Mouse (Mus musculus) left cerebral cortex, postnatal 36 days (tissue): ENCODE measurements around the gene Nkap. TPM values are rescaled to one million over a fixed set of nuclear protein-coding genes. Genes with fewer than 3 reads are reported as not detected.
A peak's percentile ranks its signal among the peaks of the same experiment; 100 is the strongest.
"Not testable (repeated sequence)": the region's sequence is repeated elsewhere in the genome, so short reads cannot be mapped to it uniquely, and the experiment has no call there.

Source experiments
- DNase-seq, 2 experiments: peaks; one replicate each; pipeline ENCODE4 v3.0.0; 2021 to 2022; ENCODE audit warnings: low spot score in 2 of 2, mixed read lengths in 1 of 2
- intact Hi-C: fragments of 180-260 bp; cut with DNase I; formaldehyde crosslinking; loops from one replicate; pipeline ENCODE4 v1.15.1; 2025
- total RNA-seq, 2 experiments: library from RNA; stranded (reverse); gene quantifications; 2 replicates each; pipeline ENCODE4 v1.2.3; 2021

Nkap gene
- total RNA-seq, 2 experiments from 2014 or later: 11.3 to 14.1 TPM

GRCm38 (mm10) chrX:37144498-37144897 lies 17.9 kb downstream of the Nkap start:
- DNase-seq, intact Hi-C loops: not testable (repeated sequence)

GRCm38 (mm10) chrX:37144954-37145353 lies 18.4 kb downstream of the Nkap start:
- intact Hi-C loops: no loop called here

GRCm38 (mm10) chrX:37157839-37158238 lies 31.2 kb downstream of the Nkap start:
- intact Hi-C loops: no loop called here
- no peak for DNase-seq

More at GRCm38 (mm10) chrX:37144954-37145353, 18.4 kb downstream of the Nkap start:
- DNase-seq: no peak

GRCm38 (mm10) chrX:37161169-37161568 lies 34.6 kb downstream of the Nkap start:
- no peak for DNase-seq
- intact Hi-C loops: no loop called here

- intact Hi-C loops: no loop called here
- no peak for DNase-seq
These were observed 36.5 kb downstream of the Nkap start for GRCm38 (mm10) chrX:37163115-37163514.

GRCm38 (mm10) chrX:37167085-37167484 lies 40.5 kb downstream of the Nkap start:
- DNase-seq: no peak
- intact Hi-C loops: no loop called here

- DNase-seq: no peak
- intact Hi-C loops: no loop called here
These were observed 42.1 kb downstream of the Nkap start, which contains the start of gene Akap14 for GRCm38 (mm10) chrX:37168742-37169141. Akap14 (minus strand) TSS chrX:37168842.

GRCm38 (mm10) chrX:37184401-37184800 lies 57.8 kb downstream of the Nkap start:
- intact Hi-C loops, DNase-seq: not testable (repeated sequence)

GRCm38 (mm10) chrX:37190755-37191104 lies 64.1 kb downstream of the Nkap start:
- intact Hi-C loops: no loop called here
- DNase-seq: no peak

GRCm38 (mm10) chrX:37191105-37191743 lies 64.6 kb downstream of the Nkap start, which contains the start of the genes Ndufa1 and Rnf113a1:
Ndufa1 (minus strand) TSS chrX:37191163.
Rnf113a1 (plus strand) TSS chrX:37191245.
- intact Hi-C loops: no loop called here
- DNase-seq: peak; percentile 86

- peak in 1 of 2 experiments; percentile 25 for DNase-seq
- intact Hi-C loops: no loop called here
These were observed 65.3 kb downstream of the Nkap start for GRCm38 (mm10) chrX:37191744-37192379.

- DNase-seq: no peak
- intact Hi-C loops: no loop called here
These were observed 72.1 kb downstream of the Nkap start for GRCm38 (mm10) chrX:37198676-37199075.

Other genes with a start within 250 kb of the Nkap start
- gene Nkrf, start 223.9 kb upstream of the Nkap start, total RNA-seq: 10 to 100 TPM; 31.2 to 32.3 TPM
- gene Sept6, start 135.0 kb upstream of the Nkap start, total RNA-seq: 10 to 100 TPM; 57.4 to 68.4 TPM
- gene Sowahd, start 78.0 kb upstream of the Nkap start, total RNA-seq: not detected
- gene Rpl39, start 41.4 kb upstream of the Nkap start, total RNA-seq: 100 to 1,000 TPM; 236 to 243 TPM
- 10 to 100 TPM; 12.8 to 21.5 TPM for gene Upf3b, start 16.5 kb upstream of the Nkap start, total RNA-seq
- not detected for gene Akap14, start 42.0 kb downstream of the Nkap start, total RNA-seq
- gene Ndufa1, start 64.4 kb downstream of the Nkap start, total RNA-seq: 100 to 1,000 TPM; 191 to 222 TPM
- gene Rnf113a1, start 64.5 kb downstream of the Nkap start, total RNA-seq: 1 to 10 TPM; 7.5 to 7.6 TPM
- gene Gm9, start 84.2 kb downstream of the Nkap start, total RNA-seq: not detected
- not detected for gene Rhox1, start 95.5 kb downstream of the Nkap start, total RNA-seq
- not detected for gene Rhox2a, start 118.2 kb downstream of the Nkap start, total RNA-seq
- gene Rhox3a, start 123.1 kb downstream of the Nkap start, total RNA-seq: not detected
- gene Rhox4a, start 138.5 kb downstream of the Nkap start, total RNA-seq: not detected